Mouse (Mus musculus) testis, adult 2 months (tissue): Measurements from ENCODE around the gene Gpx3.

Experiments used
- CTCF ChIP-seq: fragments of 200-500 bp; IDR thresholded peaks from 2 replicates; pipeline ENCODE4 v1.5.1; 2012; ENCODE audit warnings: low read depth, mild to moderate bottlenecking, inconsistent platforms, low read length, moderate library complexity; ENCODE audit not compliant: control insufficient read depth, insufficient read depth, insufficient replicate concordance
- POLR2A ChIP-seq: fragments of 200-500 bp; IDR thresholded peaks from 2 replicates; pipeline ENCODE4 v1.6.1; 2012; ENCODE audit warnings: low read depth, mild to moderate bottlenecking, inconsistent platforms, low read length, moderate library complexity; ENCODE audit not compliant: control insufficient read depth

GRCm38 (mm10) chr11:54905931-54906330 is 3.7 kb downstream of the Gpx3 start:
- TF ChIP-seq CTCF, result no peak
- TF ChIP-seq POLR2A, result no peak
